Mouse (Mus musculus): ENCODE measurements at regions not wholly inside any gene's neighbourhood (a gene's known extent, or its start where the extent isn't known, plus 50 kb on each side); places are given as distances from the start of the nearest gene placed in this dataset.
"Not testable (repeated sequence)": the region's sequence is repeated elsewhere in the genome, so short reads cannot be mapped to it uniquely, and the experiment has no call there.

- no peak for DNase-seq (ENCODE audit: low read depth, low spot score)
Observed at GRCm38 (mm10) chr4:23341240-23341639, 853.1 kb upstream of the Pou3f2 start.

DNA sequence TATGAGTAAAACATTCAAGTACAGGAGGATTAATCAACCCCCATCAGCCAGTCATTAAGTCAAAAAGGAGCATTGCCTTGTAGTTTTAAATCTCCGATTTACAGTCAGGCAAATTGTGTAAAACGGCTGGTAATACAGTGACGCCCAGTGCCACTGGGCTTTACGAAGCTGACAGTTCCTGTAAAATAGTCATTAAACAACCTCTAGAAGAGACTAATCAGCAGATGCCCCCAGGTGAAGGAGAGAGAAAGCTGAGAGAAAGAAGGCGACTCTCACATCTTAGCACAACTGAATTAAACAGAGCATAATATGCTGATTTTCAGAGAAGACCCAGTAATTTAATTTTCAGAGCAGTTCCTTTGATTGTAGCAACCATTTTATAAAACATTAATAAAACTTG is 850.3 kb upstream of the Pou3f2 start:
- no peak for DNase-seq (ENCODE audit: low read depth, low spot score)

- DNase-seq (ENCODE audit: low read depth, low spot score), result no peak
Observed at GRCm38 (mm10) chr4:23300617-23301016, 812.5 kb upstream of the Pou3f2 start.

DNA sequence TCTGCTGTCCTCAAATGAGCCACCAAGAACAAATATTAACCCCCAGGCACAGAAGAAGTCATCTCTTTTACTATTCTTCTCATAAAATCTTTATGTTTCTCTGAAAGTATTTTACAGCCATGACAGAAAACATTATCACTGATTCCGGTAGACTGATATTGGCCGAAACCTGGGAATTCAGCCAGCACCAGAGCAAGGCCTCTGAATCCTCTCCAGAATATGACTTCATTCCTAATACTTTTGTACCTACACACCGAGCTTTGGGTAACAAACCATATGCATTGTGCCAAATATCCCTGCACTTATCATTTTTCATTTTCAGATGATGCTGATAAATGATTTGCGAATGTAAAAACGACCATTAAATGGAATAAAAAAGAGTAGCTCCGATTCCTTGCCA is 791.9 kb upstream of the Pou3f2 start:
- DNase-seq (ENCODE audit: low read depth, low spot score), result no peak

GRCm38 (mm10) chr4:23275203-23275602 is 787.0 kb upstream of the Pou3f2 start:
- DNase-seq (ENCODE audit: low read depth, low spot score), result no peak

DNA sequence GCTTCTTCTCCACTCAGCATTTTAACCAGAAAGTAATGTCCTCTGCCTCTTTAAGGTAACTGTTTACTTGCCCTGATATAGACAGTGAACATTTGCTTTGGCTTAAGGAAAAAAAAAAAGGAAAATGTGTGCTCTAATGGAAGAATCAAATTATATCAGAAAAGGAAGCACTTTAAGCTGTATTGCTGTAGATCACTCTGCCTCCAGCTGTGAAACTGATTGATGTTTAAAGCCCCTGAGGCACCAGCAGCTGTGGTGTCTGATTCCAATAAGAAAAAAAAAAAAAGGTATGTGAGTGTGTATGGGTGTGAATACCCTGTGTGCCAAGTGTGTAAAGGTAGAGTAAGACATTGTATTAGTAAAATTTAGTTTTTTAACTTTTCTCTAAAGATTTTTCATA is 783.8 kb upstream of the Pou3f2 start:
- no peak for DNase-seq (ENCODE audit: low read depth, low spot score)

DNA sequence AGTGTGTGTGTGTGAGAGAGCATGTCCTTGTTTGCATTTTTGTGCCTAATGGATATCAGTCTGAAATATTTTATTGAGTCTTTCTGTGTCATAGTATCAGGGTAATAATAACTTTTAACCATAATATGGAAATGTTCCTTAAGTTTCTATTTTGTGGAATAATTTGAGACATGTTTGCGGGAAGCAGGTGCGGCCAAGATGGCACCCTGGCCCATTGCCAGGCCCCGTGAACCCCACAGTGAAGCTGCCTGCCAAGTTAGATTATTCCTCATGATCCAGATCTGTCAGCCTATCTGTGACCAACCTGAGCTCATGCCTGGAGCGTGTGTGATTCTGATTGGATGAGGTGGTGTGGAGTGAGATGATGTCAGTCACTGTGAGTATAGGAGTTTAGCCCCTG is 772.2 kb upstream of the Pou3f2 start:
- no peak for DNase-seq (ENCODE audit: low read depth, low spot score)

- no peak for DNase-seq (ENCODE audit: low read depth, low spot score)
Observed at GRCm38 (mm10) chr4:23234960-23235359, 746.8 kb upstream of the Pou3f2 start.

GRCm38 (mm10) chr4:23194756-23195155 is 706.6 kb upstream of the Pou3f2 start:
- peak; percentile 59 for DNase-seq (ENCODE audit: low read depth, low spot score)

GRCm38 (mm10) chr4:23193384-23194135 is 705.4 kb upstream of the Pou3f2 start:
- DNase-seq (ENCODE audit: low read depth, low spot score), result peak; percentile 82

- DNase-seq (ENCODE audit: low read depth, low spot score), result no peak
Observed at GRCm38 (mm10) chr4:23173811-23174210, 685.6 kb upstream of the Pou3f2 start.

- no peak for DNase-seq (ENCODE audit: low read depth, low spot score)
Observed at GRCm38 (mm10) chr4:23173330-23173729, 685.2 kb upstream of the Pou3f2 start.

- no peak for DNase-seq (ENCODE audit: low read depth, low spot score)
Observed at GRCm38 (mm10) chr4:23148097-23148849, 660.1 kb upstream of the Pou3f2 start.

- DNase-seq (ENCODE audit: low read depth, low spot score), result no peak
Observed at GRCm38 (mm10) chr4:23133386-23133785, 645.2 kb upstream of the Pou3f2 start.

DNA sequence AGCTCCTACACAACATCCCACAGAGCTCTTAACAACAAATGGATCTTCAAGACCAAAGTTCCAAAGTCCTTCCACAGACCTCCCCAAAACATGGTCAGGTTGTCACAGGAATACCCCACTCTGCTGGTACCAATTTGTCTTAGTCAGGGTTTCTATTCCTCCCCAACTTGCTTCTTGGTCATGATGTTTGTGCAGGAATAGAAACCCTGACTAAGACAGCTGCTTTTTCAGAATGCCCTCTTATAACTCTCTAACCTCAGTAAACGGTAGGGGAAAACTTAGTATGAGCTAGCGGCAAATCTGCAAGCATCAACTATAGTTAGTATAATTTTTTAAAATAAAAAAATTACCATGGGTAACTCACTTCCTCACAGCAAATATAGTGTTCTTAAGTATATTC is 613.3 kb upstream of the Pou3f2 start:
- DNase-seq (ENCODE audit: low read depth, low spot score), result not testable (repeated sequence)

DNA sequence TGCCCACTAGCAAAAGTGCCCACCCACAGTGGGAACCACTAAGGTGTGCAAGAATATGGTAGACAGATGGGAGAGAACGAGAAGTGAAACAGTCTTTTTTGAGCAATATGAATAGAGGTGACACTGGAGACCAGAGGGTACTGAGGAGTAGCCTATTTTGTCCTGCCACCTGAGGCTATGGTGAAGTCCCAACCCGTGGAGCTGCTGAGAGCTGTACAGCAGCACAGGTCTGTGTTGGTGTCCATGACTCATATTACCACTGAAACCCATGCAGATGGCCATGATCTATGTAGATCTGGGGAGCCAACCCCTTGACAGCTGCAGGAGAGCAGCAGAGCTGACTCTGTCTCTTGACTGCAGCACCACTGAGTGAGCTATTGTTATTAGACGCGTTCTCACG is 591.4 kb upstream of the Pou3f2 start:
- no peak for DNase-seq (ENCODE audit: low read depth, low spot score)

- no peak for DNase-seq (ENCODE audit: low read depth, low spot score)
Observed at GRCm38 (mm10) chr4:23077603-23078002, 589.4 kb upstream of the Pou3f2 start.

DNA sequence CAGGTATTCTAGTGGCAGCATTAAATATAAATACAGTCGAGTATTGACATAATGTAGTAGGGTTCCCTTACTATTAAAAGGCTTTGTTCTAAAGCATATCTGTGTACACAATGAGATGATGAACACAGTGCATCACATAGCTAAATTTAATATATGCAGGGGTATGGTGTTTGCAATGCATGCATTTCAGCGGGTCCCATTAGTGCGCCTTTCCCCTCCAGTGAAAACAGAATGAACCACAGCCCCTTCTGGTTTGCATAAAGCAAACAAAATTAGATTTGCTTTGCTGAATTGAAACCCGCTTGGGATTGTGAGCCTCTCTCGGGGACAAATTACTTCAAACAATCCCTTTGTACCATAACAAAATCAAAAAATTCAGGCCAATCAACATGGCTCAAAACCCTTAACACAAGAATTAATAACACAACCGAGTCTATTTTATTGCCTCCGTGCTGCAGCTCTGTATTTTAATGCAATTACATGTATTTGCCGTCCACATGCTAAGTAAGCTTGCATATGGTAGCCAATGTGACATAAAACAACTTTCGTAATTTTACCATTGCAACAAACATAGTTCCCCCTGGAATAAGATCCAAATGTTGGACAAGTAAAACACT is 562.6 kb upstream of the Pou3f2 start:
- DNase-seq (ENCODE audit: low read depth, low spot score), result no peak

GRCm38 (mm10) chr4:23037784-23038183 is 549.6 kb upstream of the Pou3f2 start:
- DNase-seq (ENCODE audit: low read depth, low spot score), result no peak

- no peak for DNase-seq (ENCODE audit: low read depth, low spot score)
Observed at GRCm38 (mm10) chr4:23031271-23031670, 543.1 kb upstream of the Pou3f2 start.

DNA sequence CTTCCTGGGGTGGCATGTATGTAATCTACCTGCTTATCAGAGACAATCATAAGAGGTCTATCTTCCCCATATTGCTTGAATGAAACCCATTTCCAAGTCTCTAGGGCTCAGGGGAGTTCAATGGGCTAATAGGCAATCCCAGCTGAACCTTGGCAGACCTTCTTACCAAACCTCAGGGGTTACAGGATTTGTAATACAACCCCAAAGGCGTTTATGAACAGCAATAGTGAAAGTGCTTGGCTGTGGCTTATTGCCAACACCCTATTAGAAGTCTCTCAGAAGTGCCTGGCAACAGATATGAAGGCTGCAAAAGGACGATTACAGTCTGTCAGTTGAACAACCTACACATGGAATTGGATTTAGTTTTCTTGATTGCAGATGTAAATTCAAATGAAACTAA is 534.0 kb upstream of the Pou3f2 start:
- no peak for DNase-seq (ENCODE audit: low read depth, low spot score)

GRCm38 (mm10) chr4:23010346-23010745 is 522.2 kb upstream of the Pou3f2 start:
- no peak for DNase-seq (ENCODE audit: low read depth, low spot score)

GRCm38 (mm10) chr4:23009196-23009595 is 521.0 kb upstream of the Pou3f2 start:
- not testable (repeated sequence) for DNase-seq (ENCODE audit: low read depth, low spot score)

Data from ES-CJ7 (cell line).